Mouse (Mus musculus): ENCODE results near the gene Dpp9.
A peak's percentile ranks its signal among the peaks of the same experiment; 100 is the strongest.

- TF ChIP-seq CTCF (IDR thresholded peaks at IDR 0.05; ENCODE audit: borderline replicate concordance, insufficient read depth, low read depth, low read length), result peak; percentile 55; the same call in 1 of the 2 replicates
- no peak for TF ChIP-seq POLR2A (IDR thresholded peaks at IDR 0.05; ENCODE audit: borderline replicate concordance, insufficient read depth, low read length)
Measured at GRCm38 (mm10) chr17:56251136-56251829, 32.6 kb upstream of the Dpp9 start.
